ENCODE assay signal across 25 mouse cellular contexts in the genomic region with DNA sequence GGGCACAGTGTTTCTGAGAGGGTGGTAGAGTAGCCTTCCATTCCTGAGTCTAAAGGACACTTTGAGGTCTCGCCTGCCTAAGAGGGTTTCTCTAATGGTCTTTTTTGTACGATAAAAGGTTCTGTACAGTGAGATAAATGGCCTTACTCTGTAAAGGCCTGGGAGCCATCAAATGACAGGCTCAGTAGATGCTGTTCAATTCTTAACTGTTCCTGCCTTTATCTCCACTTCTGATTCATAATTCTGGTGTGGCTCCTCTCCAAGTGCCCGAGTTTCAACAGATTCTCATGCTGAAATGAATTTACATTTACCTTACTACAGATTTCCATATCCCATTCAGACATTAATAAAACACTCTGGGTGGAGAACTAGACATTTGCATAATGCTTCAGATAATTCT. TPM values are rescaled to one million over a fixed set of nuclear protein-coding genes. Genes with fewer than 3 reads are reported as not detected.
A peak's percentile ranks its signal among the peaks of the same experiment; 100 is the strongest.
DNase-seq lines count a peak whose midpoint lies in the region; ATAC-seq and TF ChIP-seq lines count a peak whose summit lies in the region.
"Had no signal": no experiment of that assay in that cellular context is flagged by ENCODE, and none has a peak within 500 bp of the region (broad histone marks: within the 10 kb centered on the region; RNA-seq: fewer than 3 reads in every experiment).

No protein-coding gene starts in this region.

- no peak overlapping the region for H3K4me3 ChIP-seq in heart, embryonic 11.5 days (ENCODE audit: low read depth, low read length)
- H3K4me3 ChIP-seq in heart, postnatal 0 days (ENCODE audit: low read depth, low read length), result no peak overlapping the region
- H3K4me3 ChIP-seq in MEL (ENCODE audit: control insufficient read depth in 1 of 2, insufficient read depth in 1 of 2, low read depth in 2 of 2, low read length in 2 of 2), result no peak overlapping the region; a peak in 1 of 4 replicates
- H3K4me3 ChIP-seq: embryonic facial prominence, embryonic 12.5 days; hindbrain, embryonic 15.5 days; intestine, embryonic 15.5 days; layer of hippocampus, adult 2 months; limb, embryonic 10.5 days; liver, embryonic 15.5 days; midbrain, embryonic 15.5 days; neural tube, embryonic 12.5 days had no signal

- no peak for ATAC-seq in heart, embryonic 11.5 days (replicated peaks; ENCODE audit: insufficient number of reproducible peaks, low FRiP score, low TSS enrichment)
- ATAC-seq in heart, postnatal 0 days (ENCODE audit: insufficient read depth, low read depth), result no peak
- ATAC-seq: forebrain, postnatal 0 days; midbrain, embryonic 15.5 days had no signal

- H3K27me3 ChIP-seq in heart, embryonic 11.5 days (ENCODE audit: control insufficient read depth, insufficient read depth, low read length), result no peaks in the 10 kb centered on the region
- H3K27me3 ChIP-seq in heart, postnatal 0 days (ENCODE audit: control insufficient read depth, insufficient read depth, low read length), result no peaks in the 10 kb centered on the region
- no peaks in the 10 kb centered on the region for H3K27me3 ChIP-seq in MEL (ENCODE audit: control insufficient read depth in 1 of 2, insufficient read depth in 2 of 2, low read length in 2 of 2)
- H3K27me3 ChIP-seq: embryonic facial prominence, embryonic 12.5 days; hindbrain, embryonic 15.5 days; intestine, embryonic 15.5 days; liver, embryonic 15.5 days; midbrain, embryonic 15.5 days; neural tube, embryonic 12.5 days had no signal

- peak overlapping the region; percentile 77 for H3K27ac ChIP-seq in heart, embryonic 11.5 days (ENCODE audit: low read depth, low read length)
- H3K27ac ChIP-seq in heart, postnatal 0 days (ENCODE audit: low read depth), result peak overlapping the region; percentile 50; the same call in 1 of the 2 replicates
- peak overlapping the region; percentile 27; the same call in 1 of the 2 replicates for H3K27ac ChIP-seq in MEL (ENCODE audit: control insufficient read depth, low read depth, low read length)
- H3K27ac ChIP-seq: embryonic facial prominence, embryonic 12.5 days; hindbrain, embryonic 15.5 days; layer of hippocampus, adult 2 months; limb, embryonic 10.5 days; midbrain, embryonic 15.5 days; neural tube, embryonic 12.5 days had no signal

- H3K4me2 ChIP-seq in heart, embryonic 11.5 days, result no peak overlapping the region
- H3K4me2 ChIP-seq in heart, postnatal 0 days (ENCODE audit: low read depth, low read length), result no peak overlapping the region
- H3K4me2 ChIP-seq: embryonic facial prominence, embryonic 12.5 days; hindbrain, embryonic 15.5 days; intestine, embryonic 15.5 days; liver, embryonic 15.5 days; midbrain, embryonic 15.5 days; neural tube, embryonic 12.5 days had no signal

- no peaks in the 10 kb centered on the region for H3K79me2 ChIP-seq in MEL (ENCODE audit: control insufficient read depth, insufficient read depth, low read length, poor library complexity)

- no peak for TF ChIP-seq CTCF in heart, postnatal 0 days (IDR thresholded peaks at IDR 0.05; ENCODE audit: low read depth)
- no peak for TF ChIP-seq CTCF in MEL (IDR thresholded peaks at IDR 0.05 in 2 of 3, conservative IDR thresholded peaks at IDR 0.05 in 1 of 3; ENCODE audit: control insufficient read depth in 1 of 3, insufficient read depth in 1 of 3, low read depth in 2 of 3, low read length in 3 of 3, poor library complexity in 1 of 3, severe bottlenecking in 1 of 3)

- no peak for TF ChIP-seq RAD21 in MEL (IDR thresholded peaks at IDR 0.05; ENCODE audit: low read depth, low read length)

- H3K36me3 ChIP-seq in heart, embryonic 11.5 days (ENCODE audit: control insufficient read depth, insufficient read depth, low read length), result no peaks in the 10 kb centered on the region
- H3K36me3 ChIP-seq in heart, postnatal 0 days (replicated peaks; ENCODE audit: control insufficient read depth, insufficient read depth, low read length), result no peaks in the 10 kb centered on the region
- H3K36me3 ChIP-seq in MEL (ENCODE audit: control insufficient read depth in 1 of 2, insufficient read depth in 2 of 2, low read length in 2 of 2), result peaks cover 0 to 32% of the 10 kb centered on the region in 2 experiments; a peak in 2 of 4 replicates
- H3K36me3 ChIP-seq: embryonic facial prominence, embryonic 12.5 days; hindbrain, embryonic 15.5 days; intestine, embryonic 15.5 days; limb, embryonic 10.5 days; liver, embryonic 15.5 days; midbrain, embryonic 15.5 days; neural tube, embryonic 12.5 days had no signal

- WGBS in heart, embryonic 11.5 days (ENCODE audit: insufficient replicate concordance), result 33% methylated on average over 3 of the region's 3 CpGs
- 23% methylated on average over 3 of the region's 3 CpGs for WGBS in heart, postnatal 0 days

- H3K4me1 ChIP-seq in heart, embryonic 11.5 days (ENCODE audit: control insufficient read depth, insufficient read depth, low read length), result peaks cover 27% of the 10 kb centered on the region
- peaks cover 12% of the 10 kb centered on the region for H3K4me1 ChIP-seq in heart, postnatal 0 days (ENCODE audit: control insufficient read depth, insufficient read depth)
- H3K4me1 ChIP-seq in MEL (ENCODE audit: control insufficient read depth in 1 of 2, insufficient read depth in 2 of 2, low read length in 2 of 2), result peaks cover 17 to 42% of the 10 kb centered on the region in 2 experiments
- H3K4me1 ChIP-seq: embryonic facial prominence, embryonic 12.5 days; hindbrain, embryonic 15.5 days; limb, embryonic 10.5 days; midbrain, embryonic 15.5 days; neural tube, embryonic 12.5 days had no signal

- TF ChIP-seq POLR2A in MEL (IDR thresholded peaks at IDR 0.05; ENCODE audit: control insufficient read depth in 1 of 2, insufficient read depth in 1 of 2, low read depth in 1 of 2, low read length in 2 of 2, poor library complexity in 1 of 2), result no peak

- no peak for DNase-seq in heart, adult 8-10 months (ENCODE audit: low spot score)
- DNase-seq in heart, postnatal 0 days (ENCODE audit: low spot score), result no peak
- DNase-seq in heart, adult 11 months, result no peak
- DNase-seq in 3T3-L1 (ENCODE audit: low read depth, low spot score), result peak; percentile 21
- peak; percentile 57 for DNase-seq in MEL (ENCODE audit: low read depth, low spot score)
- DNase-seq in layer of hippocampus, adult 18-20 months (ENCODE audit: low spot score in 2 of 2), result no peak
- DNase-seq: cerebellum, adult 18-20 months; cerebellum, postnatal 14 days; forebrain, postnatal 0 days; gastrocnemius, postnatal 25 days; kidney, adult 9 months; kidney, postnatal 14 days; liver; right cerebral cortex, postnatal 14 days; thymus, adult 2 months; thymus, postnatal 4 days had no signal

- no peaks in the 10 kb centered on the region for H3K9me3 ChIP-seq in heart, embryonic 11.5 days (replicated peaks; ENCODE audit: control insufficient read depth, low read length)
- no peaks in the 10 kb centered on the region for H3K9me3 ChIP-seq in heart, postnatal 0 days (replicated peaks; ENCODE audit: control insufficient read depth, low read length)
- H3K9me3 ChIP-seq in MEL (replicated peaks; ENCODE audit: insufficient read depth, low read length), result no peaks in the 10 kb centered on the region
- H3K9me3 ChIP-seq: embryonic facial prominence, embryonic 12.5 days; hindbrain, embryonic 15.5 days; intestine, embryonic 15.5 days; limb, embryonic 10.5 days; liver, embryonic 15.5 days; midbrain, embryonic 15.5 days; neural tube, embryonic 12.5 days had no signal

- no peak overlapping the region for H3K9ac ChIP-seq in heart, embryonic 11.5 days (ENCODE audit: low read depth, low read length)
- no peak overlapping the region for H3K9ac ChIP-seq in heart, postnatal 0 days (replicated peaks; ENCODE audit: low read depth, low read length)
- no peak overlapping the region for H3K9ac ChIP-seq in MEL (ENCODE audit: control insufficient read depth, low read depth, low read length, poor library complexity, severe bottlenecking)
- H3K9ac ChIP-seq: embryonic facial prominence, embryonic 12.5 days; forebrain, postnatal 0 days; hindbrain, embryonic 15.5 days; intestine, embryonic 15.5 days; liver, embryonic 15.5 days; midbrain, embryonic 15.5 days; neural tube, embryonic 12.5 days had no signal

- TF ChIP-seq EP300 in heart, postnatal 0 days (IDR thresholded peaks at IDR 0.05; ENCODE audit: low read depth), result no peak
- no peak for TF ChIP-seq EP300 in MEL (IDR thresholded peaks at IDR 0.05; ENCODE audit: low read depth in 1 of 2, low read length in 2 of 2)

TF ChIP-seq in MEL, 35 proteins besides CTCF, POLR2A, EP300 and RAD21:
- TF ChIP-seq MYB (IDR thresholded peaks at IDR 0.05; ENCODE audit: low read depth, low read length), result no peak
- TF ChIP-seq NRF1 (IDR thresholded peaks at IDR 0.05; ENCODE audit: insufficient read depth, low read depth, low read length, poor library complexity, severe bottlenecking), result no peak
- TF ChIP-seq SIN3A (IDR thresholded peaks at IDR 0.05; ENCODE audit: low read length), result no peak
- no peak for TF ChIP-seq GABPA (IDR thresholded peaks at IDR 0.05; ENCODE audit: low read depth, low read length)
- TF ChIP-seq MXI1 (IDR thresholded peaks at IDR 0.05; ENCODE audit: low read depth, low read length), result no peak
- TF ChIP-seq USF2 (IDR thresholded peaks at IDR 0.05; ENCODE audit: borderline replicate concordance in 1 of 2, insufficient read depth in 1 of 2, low read depth in 1 of 2, low read length in 2 of 2), result no peak
- TF ChIP-seq POLR2AphosphoS5 (IDR thresholded peaks at IDR 0.05; ENCODE audit: borderline replicate concordance, low read depth, low read length), result no peak
- TF ChIP-seq ZKSCAN1 (IDR thresholded peaks at IDR 0.05; ENCODE audit: low read depth, low read length), result no peak
- peak; percentile 64 for TF ChIP-seq GATA1 (IDR thresholded peaks at IDR 0.05; ENCODE audit: low read depth, low read length)
- TF ChIP-seq UBTF (IDR thresholded peaks at IDR 0.05; ENCODE audit: borderline replicate concordance, insufficient read depth, low read depth, low read length), result no peak
- TF ChIP-seq JUND (IDR thresholded peaks at IDR 0.05; ENCODE audit: low read depth, low read length), result no peak
- TF ChIP-seq ZC3H11A (IDR thresholded peaks at IDR 0.05; ENCODE audit: low read depth, low read length), result no peak
- TF ChIP-seq RCOR1 (IDR thresholded peaks at IDR 0.05; ENCODE audit: low read depth, low read length), result peak; percentile 78
- peak; percentile 8; the same call in 1 of the 2 replicates for TF ChIP-seq TCF12 (IDR thresholded peaks at IDR 0.05; ENCODE audit: low read depth, low read length)

RNA-seq across cellular contexts. Expression of gene Hk2, which starts 46.5 kb away (rescaled TPM):
- polyA plus RNA-seq in heart, embryonic 11.5 days (2014; fragmentation: Nextera tagmentation; extraction: Ambion mirVana), result 44.3 and 49.5 TPM in 2 replicates
- total RNA-seq in heart, adult 8-10 months (2022), result 100 to 1,000 TPM; 393 to 406 (median 396) TPM
- 39.7 and 50.9 TPM in 2 replicates for total RNA-seq in heart, postnatal 0 days (2014; rRNA removed; ENCODE audit: low replicate concordance)
- 29.2 and 29.7 TPM in 2 replicates for polyA plus RNA-seq in heart, postnatal 0 days (2015; fragmentation: Nextera tagmentation; extraction: Ambion mirVana)
- 51.6 and 75.6 TPM in 2 replicates for total RNA-seq in MEL (2012; rRNA removed)
- polyA plus RNA-seq in MEL (2012; ENCODE audit: insufficient read depth in 1 of 2, insufficient read length in 2 of 2, low read depth in 1 of 2, low replicate concordance in 2 of 2, missing spikeins in 1 of 2), result 10 to 100 TPM in 1 of 2 experiments, not detected in 1; 44.2 TPM
- total RNA-seq in layer of hippocampus, adult 18-20 months (2021), result 1 to 10 TPM; 6.1 to 8.0 TPM

Comparison
In these comparisons a context has a peak if more than half of its experiments do, and no peak if none do; other contexts are left out.
1. H3K27ac ChIP-seq: peak in every context shown above with its lines; median percentile 77 in heart, embryonic 11.5 days; 50 in heart, postnatal 0 days; 27 in MEL.
2. DNase-seq: peak in 3T3-L1 (single experiment) and MEL (single experiment); none in heart, adult 8-10 months (single experiment), heart, postnatal 0 days (single experiment), heart, adult 11 months (single experiment) and layer of hippocampus, adult 18-20 months (0 of 2).